8 mouse cellular contexts compared by ENCODE assay signal in genomic region chr1:34891559-34892289, GRCm38 (mm10). TPM values are rescaled to one million over a fixed set of nuclear protein-coding genes. Genes with fewer than 3 reads are reported as not detected.
A peak's percentile ranks its signal among the peaks of the same experiment; 100 is the strongest.
DNase-seq lines count a peak whose midpoint lies in the region; ATAC-seq and TF ChIP-seq lines count a peak whose summit lies in the region.

No protein-coding gene starts in this region.

- no peak for TF ChIP-seq EP300 in lung, postnatal 0 days (IDR thresholded peaks at IDR 0.05)

- H3K9ac ChIP-seq in lung, postnatal 0 days (replicated peaks; ENCODE audit: low read depth): no peak overlapping the region

- H3K9me3 ChIP-seq in lung, postnatal 0 days (ENCODE audit: low read length): no peaks in the 10 kb centered on the region

- H3K27ac ChIP-seq in lung, postnatal 0 days (ENCODE audit: low read length): no peak overlapping the region

- WGBS in lung, postnatal 0 days: 46% methylated on average over 14 of the region's 14 CpGs

- H3K36me3 ChIP-seq in lung, postnatal 0 days (ENCODE audit: insufficient read depth, low read length): no peaks in the 10 kb centered on the region

- peak; percentile 71 for TF ChIP-seq CTCF in lung, postnatal 0 days (IDR thresholded peaks at IDR 0.05)

- no peak overlapping the region for H3K4me3 ChIP-seq in lung, postnatal 0 days (ENCODE audit: low read depth, low read length)

- no peak overlapping the region for H3K4me2 ChIP-seq in lung, postnatal 0 days (replicated peaks; ENCODE audit: low read depth, low read length)

- H3K4me1 ChIP-seq in lung, postnatal 0 days (ENCODE audit: insufficient read depth, low read depth, low read length): no peaks in the 10 kb centered on the region

- no peaks in the 10 kb centered on the region for H3K27me3 ChIP-seq in lung, postnatal 0 days (replicated peaks; ENCODE audit: insufficient read depth, low read length)

- DNase-seq in ovary, postnatal 14 days (ENCODE audit: low spot score): peak; percentile 25
- no peak for DNase-seq in ovary, adult 18-20 months (ENCODE audit: low spot score)
- peak; percentile 40 for DNase-seq in cerebellum, adult 8-10 months
- peak; percentile 26 to 81 for DNase-seq in frontal cortex, adult 2 months (ENCODE audit: extremely low spot score in 1 of 2, low spot score in 1 of 2)
- DNase-seq in kidney, postnatal 14 days: peak; percentile 44
- peak; percentile 53 for DNase-seq in lung, postnatal 0 days (ENCODE audit: low spot score)
- peak; percentile 81 to 84 for DNase-seq in right cerebral cortex, postnatal 10 days (ENCODE audit: low spot score in 2 of 2)
- no peak for DNase-seq in c-Kit-positive CD71-positive TER-119-positive erythroid progenitor cells, embryonic 14.5 days (ENCODE audit: low spot score)

- no peak for ATAC-seq in lung, postnatal 0 days

RNA-seq across cellular contexts. Expression of gene Plekhb2, which starts 41.9 kb away (rescaled TPM):
- polyA plus RNA-seq in frontal cortex, adult 2 months (2012; rRNA removed): 177 and 182 TPM in 2 replicates
- 71.1 and 79.8 TPM in 2 replicates for polyA plus RNA-seq in lung, postnatal 0 days (2015; fragmentation: Nextera tagmentation; extraction: Ambion mirVana)

RNA-seq across cellular contexts. Expression of gene Fam168b, which starts 48.9 kb away (rescaled TPM):
- 214 and 221 TPM in 2 replicates for polyA plus RNA-seq in frontal cortex, adult 2 months (2012; rRNA removed)
- 29.3 and 31.8 TPM in 2 replicates for polyA plus RNA-seq in lung, postnatal 0 days (2015; fragmentation: Nextera tagmentation; extraction: Ambion mirVana)

Comparison
In these comparisons a context has a peak if more than half of its experiments do, and no peak if none do; other contexts are left out.
1. DNase-seq: peak in ovary, postnatal 14 days (single experiment), cerebellum, adult 8-10 months (single experiment), frontal cortex, adult 2 months (2 of 2), kidney, postnatal 14 days (single experiment), lung, postnatal 0 days (single experiment) and right cerebral cortex, postnatal 10 days (2 of 2); none in ovary, adult 18-20 months (single experiment) and c-Kit-positive CD71-positive TER-119-positive erythroid progenitor cells, embryonic 14.5 days (single experiment).